Mouse (Mus musculus) heart, embryonic 14.5 days (tissue): ENCODE data around the gene Fam228a. TPM values are rescaled to one million over a fixed set of nuclear protein-coding genes. Genes with fewer than 3 reads are reported as not detected.
"Not testable (repeated sequence)": the region's sequence is repeated elsewhere in the genome, so short reads cannot be mapped to it uniquely, and the experiment has no call there.

Source experiments
- ATAC-seq: fragments of 200-750 bp; cut with Nextera tagmentation; 2 replicates; pipeline ENCODE4 v1.8.0; 2017; ENCODE audit warnings: low read depth, moderate TSS enrichment; ENCODE audit not compliant: insufficient number of reproducible peaks, insufficient read depth, low FRiP score
- H3K27ac ChIP-seq, 2 experiments: fragments of 200-500 bp in 1 of 2; fragments of 300-500 bp in 1 of 2; sonication (generic) in 1 of 2; replicated peaks in 1 of 2; 2 replicates each; pipeline ENCODE4 v1.5.1; 2012 to 2014; ENCODE audit warnings: low read depth in 2 of 2, low read length in 2 of 2, control low read depth in 1 of 2, mild to moderate bottlenecking in 1 of 2, mixed read lengths in 1 of 2; ENCODE audit not compliant: control insufficient read depth in 1 of 2, insufficient read depth in 1 of 2
- H3K27me3 ChIP-seq: fragments of 300-500 bp; sonication (generic); 2 replicates; pipeline ENCODE4 v1.6.1; 2014; ENCODE audit warnings: mild to moderate bottlenecking, low read length, control low read depth; ENCODE audit not compliant: control insufficient read depth, insufficient read depth
- H3K36me3 ChIP-seq: fragments of 300-500 bp; sonication (generic); 2 replicates; pipeline ENCODE4 v1.6.1; 2014; ENCODE audit warnings: mild to moderate bottlenecking, control low read depth, low read length, mixed read lengths; ENCODE audit not compliant: control insufficient read depth, insufficient read depth
- H3K4me1 ChIP-seq, 2 experiments: fragments of 200-500 bp in 1 of 2; fragments of 300-500 bp in 1 of 2; sonication (generic) in 1 of 2; 2 replicates each; pipeline ENCODE4 v1.6.1; 2012 to 2014; ENCODE audit warnings: low read length in 2 of 2, control low read depth in 1 of 2, mixed read lengths in 1 of 2; ENCODE audit not compliant: control insufficient read depth in 2 of 2, insufficient read depth in 2 of 2
- H3K4me2 ChIP-seq: fragments of 300-500 bp; sonication (generic); 2 replicates; pipeline ENCODE4 v1.6.1; 2014; ENCODE audit warnings: mild to moderate bottlenecking, low read length
- H3K4me3 ChIP-seq, 2 experiments: fragments of 200-500 bp in 1 of 2; fragments of 300-500 bp in 1 of 2; sonication (generic) in 1 of 2; 2 replicates each; pipeline ENCODE4 v1.5.1; 2012 to 2014; ENCODE audit warnings: low read length in 2 of 2, mild to moderate bottlenecking in 2 of 2, control low read depth in 1 of 2, low read depth in 1 of 2, moderate library complexity in 1 of 2; ENCODE audit not compliant: control insufficient read depth in 1 of 2, insufficient read depth in 1 of 2
- H3K9ac ChIP-seq: fragments of 300-500 bp; sonication (generic); 2 replicates; pipeline ENCODE4 v1.6.1; 2014; ENCODE audit warnings: mild to moderate bottlenecking, low read length
- H3K9me3 ChIP-seq: fragments of 300-500 bp; sonication (generic); 2 replicates; pipeline ENCODE4 v1.6.1; 2016; ENCODE audit warnings: low read length, control low read depth; ENCODE audit not compliant: control insufficient read depth
- WGBS: fragments of 180-500 bp; shearing (Covaris S2); extraction: QIAGEN DNeasy Blood & Tissue Kit; methylation state at CpG from one replicate; pipeline ENCODE4 v1.1.7; 2014; 5-methylcytosine and 5-hydroxymethylcytosine counted together
- polyA plus RNA-seq: library from polyadenylated mRNA; unstranded; fragments of >200 nt; fragmentation: Nextera tagmentation; extraction: Ambion mirVana; gene quantifications from 2 replicates; pipeline ENCODE4 v1.2.1, GENCODE M21; 2014

Fam228a gene
- polyA plus RNA-seq = 0.24 and 0.39 TPM in 2 replicates

DNA sequence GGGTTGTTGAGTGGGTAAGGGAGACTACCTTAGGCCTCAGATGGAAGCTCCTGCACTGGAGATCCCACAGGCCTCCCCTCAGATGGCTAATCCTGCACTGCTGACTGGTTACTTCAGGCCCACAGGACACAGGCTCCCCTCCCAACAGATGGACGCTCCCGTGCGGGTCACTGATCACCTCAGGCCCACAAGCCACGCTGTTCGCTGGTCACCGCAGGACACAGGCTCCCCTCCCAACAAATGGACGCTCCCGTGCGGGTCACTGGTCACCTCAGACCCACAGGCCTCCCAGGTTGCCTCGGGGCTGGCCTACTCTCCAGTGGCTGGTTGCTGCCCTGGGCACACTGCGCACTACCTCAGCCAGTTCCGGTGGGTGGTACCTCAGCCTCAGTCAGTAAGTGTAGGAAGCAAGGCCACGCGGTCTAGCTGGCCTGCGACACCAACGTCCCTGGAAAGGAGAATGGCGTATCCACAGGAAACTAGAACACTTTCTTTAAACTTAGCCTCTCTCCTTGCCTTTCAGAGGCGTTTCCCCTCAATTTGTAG lies at the start of gene Fam228a:
TSS of gene Fam228a (minus strand) at position 400 of the 546 bp plus-strand sequence.
- Histone ChIP-seq H3K9me3 (no peaks in the 10 kb centered on the region), H3K4me2 (no peak within 1 kb of the TSS), H3K4me1 (no peaks in the 10 kb centered on the region), H3K36me3 (no peaks in the 10 kb centered on the region), H3K9ac (no peak within 1 kb of the TSS), H3K27ac (no peak within 1 kb of the TSS), H3K4me3 (no peak within 1 kb of the TSS), H3K27me3 (no peaks in the 10 kb centered on the region)
- WGBS = 88% methylated on average over 18 of the region's 18 CpGs
- ATAC-seq = no peak

DNA sequence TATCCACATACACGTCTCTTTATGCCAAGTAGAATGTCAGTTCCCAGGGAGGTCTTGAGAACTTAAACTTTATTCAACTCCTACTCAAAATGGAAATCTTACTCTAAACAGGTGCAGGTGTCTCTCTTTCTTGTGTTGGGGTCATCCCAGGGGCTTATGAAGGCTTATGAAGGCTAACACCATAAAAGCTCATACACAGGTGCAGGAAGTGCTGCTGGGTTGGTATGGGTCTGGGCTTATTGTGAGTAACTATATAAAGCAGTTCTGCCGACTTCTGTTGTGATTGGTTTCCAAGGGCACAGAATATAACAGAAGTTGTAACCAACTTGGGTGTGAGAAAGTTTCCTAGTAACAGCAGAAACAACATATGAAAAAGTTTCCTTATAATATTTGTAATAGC lies 46.2 kb upstream of the Fam228a start:
- no peaks in the 10 kb centered on the region for H3K9me3 ChIP-seq
- no peaks in the 10 kb centered on the region for H3K4me1 ChIP-seq
- no peak overlapping the region for H3K27ac ChIP-seq
- H3K9ac ChIP-seq = no peak overlapping the region
- 56% methylated on average over 2 of the region's 2 CpGs for WGBS
- H3K27me3 ChIP-seq = no peaks in the 10 kb centered on the region
- H3K4me3 ChIP-seq = no peak overlapping the region
- no peaks in the 10 kb centered on the region for H3K36me3 ChIP-seq
- ATAC-seq = no peak
- no peak overlapping the region for H3K4me2 ChIP-seq

DNA sequence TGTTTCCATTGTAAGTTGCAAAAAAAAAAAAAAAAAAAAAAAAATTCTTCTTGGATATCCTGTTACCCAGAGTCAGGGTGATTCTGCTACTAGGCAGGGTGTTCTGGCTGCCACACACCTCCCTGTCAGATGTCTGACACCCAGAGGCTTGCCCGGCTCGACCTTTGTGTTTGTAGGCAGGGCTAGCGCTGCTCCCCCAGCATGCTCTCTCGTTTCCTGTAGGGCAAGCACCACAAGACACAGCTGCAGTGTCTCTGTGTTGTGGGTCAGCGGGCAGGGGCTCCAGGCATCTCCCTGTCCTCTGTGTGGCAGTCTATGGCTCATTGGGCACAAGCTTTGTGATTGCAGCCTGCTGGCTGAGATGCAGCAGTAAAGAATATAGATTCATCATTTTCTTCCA lies 45.4 kb upstream of the Fam228a start:
- 58% methylated on average over 5 of the region's 5 CpGs for WGBS
- no peak for ATAC-seq
- no peak overlapping the region for H3K4me2 ChIP-seq

GRCm38 (mm10) chr12:4781725-4782404 lies 43.6 kb upstream of the Fam228a start:
- H3K27ac ChIP-seq, H3K4me2 ChIP-seq, ATAC-seq, H3K4me1 ChIP-seq, H3K4me3 ChIP-seq, H3K9me3 ChIP-seq, H3K27me3 ChIP-seq, H3K9ac ChIP-seq, H3K36me3 ChIP-seq: not testable (repeated sequence)
- 68% methylated on average over 9 of the region's 9 CpGs for WGBS

More for the DNA sequence above, 45.4 kb upstream of the Fam228a start:
- Histone ChIP-seq H3K4me3 (no peak overlapping the region), H3K4me1 (no peaks in the 10 kb centered on the region), H3K9ac (no peak overlapping the region), H3K27me3 (no peaks in the 10 kb centered on the region), H3K27ac (no peak overlapping the region), H3K9me3 (no peaks in the 10 kb centered on the region), H3K36me3 (no peaks in the 10 kb centered on the region)

DNA sequence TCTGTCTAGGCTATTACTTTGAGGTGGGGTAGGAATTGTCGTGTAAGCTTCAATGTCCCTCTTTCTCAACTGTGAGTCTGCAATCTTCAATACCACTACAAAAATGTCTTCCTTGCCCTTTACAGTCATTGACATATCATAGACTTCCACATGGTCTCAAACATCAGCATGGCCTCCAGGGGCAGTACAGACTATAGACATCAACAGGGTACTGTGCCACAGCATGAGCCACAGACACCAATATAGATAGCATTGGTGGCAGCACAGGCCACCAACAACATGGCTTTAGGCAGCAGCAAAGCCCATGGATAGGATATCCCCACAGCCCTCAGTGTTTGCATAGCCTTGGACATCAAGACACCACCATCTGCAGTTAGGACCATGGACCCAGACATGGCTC lies 43.0 kb upstream of the Fam228a start:
- no peaks in the 10 kb centered on the region for H3K36me3 ChIP-seq
- H3K4me2 ChIP-seq = no peak overlapping the region
- H3K27me3 ChIP-seq = no peaks in the 10 kb centered on the region
- H3K4me1 ChIP-seq = no peaks in the 10 kb centered on the region
- no peak overlapping the region for H3K4me3 ChIP-seq
- ATAC-seq = no peak
- 79% methylated on average over 1 of the region's 1 CpGs for whole genome bisulfite sequencing
- H3K9ac ChIP-seq = no peak overlapping the region
- H3K27ac ChIP-seq = no peak overlapping the region
- H3K9me3 ChIP-seq = no peaks in the 10 kb centered on the region

- Histone ChIP-seq H3K4me3 (no peak overlapping the region), H3K4me2 (no peak overlapping the region), H3K4me1 (no peaks in the 10 kb centered on the region), H3K9ac (no peak overlapping the region), H3K9me3 (no peaks in the 10 kb centered on the region), H3K36me3 (no peaks in the 10 kb centered on the region), H3K27ac (no peak overlapping the region), H3K27me3 (no peaks in the 10 kb centered on the region)
- WGBS = 55% methylated on average over 2 of the region's 2 CpGs
- ATAC-seq = no peak
These were observed 42.0 kb upstream of the Fam228a start for GRCm38 (mm10) chr12:4780245-4780644.

DNA sequence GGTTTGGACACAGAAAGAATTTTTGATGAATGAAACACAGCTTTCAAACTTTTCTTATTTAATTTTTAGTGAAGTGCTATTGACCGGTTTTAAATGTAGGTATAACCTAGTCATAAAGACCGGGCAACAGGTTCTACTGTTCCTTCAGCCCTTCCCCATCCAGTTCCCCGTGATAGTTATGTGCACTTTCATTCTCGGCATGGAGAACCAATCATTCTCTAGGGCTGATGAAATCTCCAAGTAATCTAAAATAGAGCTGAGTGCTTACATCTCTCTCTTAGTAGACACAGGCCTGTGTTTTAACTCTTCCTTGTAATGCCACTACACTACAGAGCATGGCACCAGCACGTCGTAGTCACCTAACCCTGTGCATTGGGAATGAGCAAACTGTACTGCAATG lies 39.5 kb upstream of the Fam228a start:
- Histone ChIP-seq H3K9ac (no peak overlapping the region), H3K4me2 (no peak overlapping the region), H3K27ac (no peak overlapping the region), H3K4me1 (no peaks in the 10 kb centered on the region), H3K4me3 (no peak overlapping the region), H3K36me3 (no peaks in the 10 kb centered on the region), H3K27me3 (no peaks in the 10 kb centered on the region), H3K9me3 (no peaks in the 10 kb centered on the region)
- no peak for ATAC-seq
- 70% methylated on average over 6 of the region's 6 CpGs for WGBS

GRCm38 (mm10) chr12:4775588-4775949 lies 37.3 kb upstream of the Fam228a start:
- Histone ChIP-seq H3K27ac (no peak overlapping the region), H3K27me3 (no peaks in the 10 kb centered on the region), H3K9me3 (no peaks in the 10 kb centered on the region), H3K4me1 (no peaks in the 10 kb centered on the region), H3K4me2 (no peak overlapping the region), H3K4me3 (no peak overlapping the region), H3K9ac (no peak overlapping the region), H3K36me3 (no peaks in the 10 kb centered on the region)
- WGBS = 63% methylated on average over 9 of the region's 9 CpGs
- ATAC-seq = no peak
